Mouse (Mus musculus): Measurements from ENCODE around the gene Rrp36. TPM values are rescaled to one million over a fixed set of nuclear protein-coding genes. Genes with fewer than 3 reads are reported as not detected.

The Rrp36 gene
- polyA plus RNA-seq, 1 experiment: 48.5 TPM

DNA sequence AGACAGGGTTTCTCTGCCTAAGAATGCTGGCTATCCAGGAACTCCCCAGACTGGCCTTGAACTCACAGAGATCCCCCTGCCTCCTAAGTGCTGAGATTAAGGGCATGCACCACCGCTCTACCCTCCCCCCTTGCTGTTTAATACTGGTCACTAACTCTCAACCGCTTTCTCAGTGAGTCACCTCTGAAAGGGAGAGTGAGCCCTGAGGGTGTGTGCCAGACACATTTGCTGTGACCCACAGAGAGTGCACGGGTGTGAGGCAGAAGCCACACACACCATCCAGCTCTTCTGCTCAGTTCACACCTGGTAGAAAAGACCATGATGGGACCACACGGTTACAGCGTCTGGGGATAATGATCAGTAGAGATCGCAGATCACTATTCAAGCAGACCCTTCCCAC lies 24.4 kb upstream of the Rrp36 start:
- no peak for TF ChIP-seq EP300 (IDR thresholded peaks at IDR 0.05; ENCODE audit: insufficient read depth, low read depth, low read length)
- TF ChIP-seq CTCF (IDR thresholded peaks at IDR 0.05; ENCODE audit: low read depth, low read length): no peak
- TF ChIP-seq POLR2A (IDR thresholded peaks at IDR 0.05; ENCODE audit: insufficient read depth, low read length): no peak
- Histone ChIP-seq H3K9ac (ENCODE audit: low read depth, poor library complexity, severe bottlenecking) (no peak overlapping the region), H3K4me1 (ENCODE audit: control insufficient read depth, insufficient read depth, low read length) (peaks cover 4% of the 10 kb centered on the region), H3K27ac (ENCODE audit: insufficient read depth, low read length) (no peak overlapping the region), H3K36me3 (ENCODE audit: control insufficient read depth, insufficient read depth, low read length, poor library complexity, severe bottlenecking) (no peaks in the 10 kb centered on the region), H3K9me3 (replicated peaks; ENCODE audit: control insufficient read depth, insufficient read depth, low read length, poor library complexity, severe bottlenecking) (no peaks in the 10 kb centered on the region), H3K4me3 (ENCODE audit: low read depth, low read length) (no peak overlapping the region), H3K27me3 (ENCODE audit: control insufficient read depth, insufficient read depth, low read length, poor library complexity, severe bottlenecking) (no peaks in the 10 kb centered on the region)

DNA sequence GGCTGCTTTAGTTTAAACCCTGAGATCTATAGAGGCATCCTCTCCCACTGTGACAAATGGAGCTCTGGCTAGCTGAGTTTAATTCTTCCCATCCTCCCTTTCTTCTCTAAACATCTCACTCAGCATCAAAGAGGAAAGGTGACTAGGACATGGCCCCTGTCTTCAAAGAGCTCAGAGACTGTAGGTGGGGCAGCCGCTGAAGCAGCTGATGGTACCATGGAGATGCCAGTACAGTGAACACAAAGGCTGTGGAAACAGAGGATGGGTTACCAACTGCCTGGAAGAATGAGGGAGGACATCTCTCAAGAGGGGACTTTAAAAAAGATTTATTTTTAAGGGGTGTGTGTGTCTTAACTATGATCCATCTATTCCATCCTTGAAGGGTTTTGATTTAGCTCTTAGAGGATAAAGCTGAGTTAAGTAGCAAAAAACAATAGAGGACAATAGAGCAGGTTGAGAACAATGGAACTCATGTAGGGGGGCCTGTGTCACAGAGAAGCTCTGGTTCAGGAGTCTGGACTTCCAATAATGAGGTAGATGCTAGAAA lies 20.4 kb upstream of the Rrp36 start:
- TF ChIP-seq CTCF (IDR thresholded peaks at IDR 0.05; ENCODE audit: low read depth, low read length) (no peak), EP300 (IDR thresholded peaks at IDR 0.05; ENCODE audit: insufficient read depth, low read depth, low read length) (no peak), POLR2A (IDR thresholded peaks at IDR 0.05; ENCODE audit: insufficient read depth, low read length) (no peak)
- H3K4me1 ChIP-seq (ENCODE audit: control insufficient read depth, insufficient read depth, low read length): no peaks in the 10 kb centered on the region
- no peaks in the 10 kb centered on the region for H3K27me3 ChIP-seq (ENCODE audit: control insufficient read depth, insufficient read depth, low read length, poor library complexity, severe bottlenecking)
- no peaks in the 10 kb centered on the region for H3K9me3 ChIP-seq (replicated peaks; ENCODE audit: control insufficient read depth, insufficient read depth, low read length, poor library complexity, severe bottlenecking)
- no peak overlapping the region for H3K27ac ChIP-seq (ENCODE audit: insufficient read depth, low read length)
- H3K4me3 ChIP-seq (ENCODE audit: low read depth, low read length): no peak overlapping the region
- no peak overlapping the region for H3K9ac ChIP-seq (ENCODE audit: low read depth, poor library complexity, severe bottlenecking)
- H3K36me3 ChIP-seq (ENCODE audit: control insufficient read depth, insufficient read depth, low read length, poor library complexity, severe bottlenecking): no peaks in the 10 kb centered on the region

DNA sequence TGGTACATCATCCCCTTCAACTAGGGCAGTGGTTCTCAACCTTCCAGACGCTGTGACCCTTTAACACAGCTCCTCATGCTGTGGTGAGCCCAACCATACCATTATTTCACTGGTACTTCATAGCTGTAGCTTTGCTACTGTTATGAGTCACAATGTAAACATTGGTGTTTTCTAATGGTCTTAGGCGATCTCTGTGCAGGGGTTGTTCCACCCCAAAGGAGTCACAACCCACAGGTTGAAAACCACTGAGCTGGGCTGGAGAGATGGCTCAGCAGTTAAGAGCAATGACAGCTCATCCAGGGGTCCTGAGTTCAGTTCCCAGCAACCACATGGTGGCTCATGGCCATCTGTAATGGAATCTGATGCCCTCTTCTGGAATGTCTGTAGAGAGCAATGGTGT lies 17.2 kb upstream of the Rrp36 start:
- Histone ChIP-seq H3K4me3 (ENCODE audit: low read depth, low read length) (no peak overlapping the region), H3K27me3 (ENCODE audit: control insufficient read depth, insufficient read depth, low read length, poor library complexity, severe bottlenecking) (no peaks in the 10 kb centered on the region), H3K36me3 (ENCODE audit: control insufficient read depth, insufficient read depth, low read length, poor library complexity, severe bottlenecking) (peaks cover 9% of the 10 kb centered on the region; the same call in 1 of the 2 replicates), H3K9ac (ENCODE audit: low read depth, poor library complexity, severe bottlenecking) (no peak overlapping the region), H3K9me3 (replicated peaks; ENCODE audit: control insufficient read depth, insufficient read depth, low read length, poor library complexity, severe bottlenecking) (no peaks in the 10 kb centered on the region), H3K27ac (ENCODE audit: insufficient read depth, low read length) (no peak overlapping the region), H3K4me1 (ENCODE audit: control insufficient read depth, insufficient read depth, low read length) (no peaks in the 10 kb centered on the region)
- no peak for TF ChIP-seq POLR2A (IDR thresholded peaks at IDR 0.05; ENCODE audit: insufficient read depth, low read length)
- no peak for TF ChIP-seq CTCF (IDR thresholded peaks at IDR 0.05; ENCODE audit: low read depth, low read length)
- TF ChIP-seq EP300 (IDR thresholded peaks at IDR 0.05; ENCODE audit: insufficient read depth, low read depth, low read length): no peak

DNA sequence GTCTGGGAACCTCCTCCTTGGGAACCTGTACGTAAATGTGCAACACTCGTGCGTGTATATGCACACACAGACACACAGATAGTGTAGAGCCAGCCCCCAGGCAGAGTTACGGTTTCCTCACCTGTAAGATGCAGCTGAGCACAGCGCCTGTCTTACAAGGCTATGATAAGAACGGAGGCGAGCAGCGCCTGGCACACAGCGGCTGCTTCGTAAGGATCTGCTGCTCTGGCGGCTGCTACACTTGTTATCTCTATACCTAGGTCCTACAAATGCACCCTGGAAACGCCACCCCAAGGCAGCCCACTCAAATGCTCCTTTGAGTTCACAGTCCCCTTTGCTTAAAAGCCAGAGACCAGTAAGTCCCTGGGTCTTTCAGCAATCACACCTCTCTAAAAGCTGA lies 16.5 kb upstream of the Rrp36 start:
- H3K36me3 ChIP-seq (ENCODE audit: control insufficient read depth, insufficient read depth, low read length, poor library complexity, severe bottlenecking): peaks cover 16% of the 10 kb centered on the region
- H3K27me3 ChIP-seq (ENCODE audit: control insufficient read depth, insufficient read depth, low read length, poor library complexity, severe bottlenecking): no peaks in the 10 kb centered on the region
- no peak overlapping the region for H3K9ac ChIP-seq (ENCODE audit: low read depth, poor library complexity, severe bottlenecking)
- H3K9me3 ChIP-seq (replicated peaks; ENCODE audit: control insufficient read depth, insufficient read depth, low read length, poor library complexity, severe bottlenecking): no peaks in the 10 kb centered on the region
- no peak overlapping the region for H3K4me3 ChIP-seq (ENCODE audit: low read depth, low read length)
- TF ChIP-seq EP300 (IDR thresholded peaks at IDR 0.05; ENCODE audit: insufficient read depth, low read depth, low read length) (no peak), POLR2A (IDR thresholded peaks at IDR 0.05; ENCODE audit: insufficient read depth, low read length) (no peak), CTCF (IDR thresholded peaks at IDR 0.05; ENCODE audit: low read depth, low read length) (no peak)
- H3K27ac ChIP-seq (ENCODE audit: insufficient read depth, low read length): no peak overlapping the region
- H3K4me1 ChIP-seq (ENCODE audit: control insufficient read depth, insufficient read depth, low read length): no peaks in the 10 kb centered on the region

DNA sequence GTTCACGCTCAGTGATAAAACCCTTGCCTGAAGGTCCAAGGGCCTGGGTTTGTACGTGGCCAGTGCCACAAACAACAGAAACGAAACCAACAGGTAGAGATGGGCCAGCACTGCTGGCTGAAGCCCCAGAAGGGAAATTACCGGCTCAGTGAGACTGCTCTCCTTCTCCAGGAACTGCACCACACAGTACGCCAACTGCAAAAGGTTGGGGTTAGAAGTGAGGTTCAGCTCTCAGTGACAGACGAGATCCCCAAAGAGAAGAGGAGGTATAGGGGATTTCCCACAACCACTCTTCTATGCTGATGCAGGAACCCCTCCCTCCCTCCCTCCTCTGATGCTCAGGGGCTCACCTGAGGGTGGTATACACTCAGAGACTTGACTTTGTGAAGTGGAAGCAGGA lies 11.8 kb upstream of the Rrp36 start:
- Histone ChIP-seq H3K9ac (ENCODE audit: low read depth, poor library complexity, severe bottlenecking) (no peak overlapping the region), H3K9me3 (replicated peaks; ENCODE audit: control insufficient read depth, insufficient read depth, low read length, poor library complexity, severe bottlenecking) (no peaks in the 10 kb centered on the region), H3K4me3 (ENCODE audit: low read depth, low read length) (no peak overlapping the region), H3K27ac (ENCODE audit: insufficient read depth, low read length) (no peak overlapping the region), H3K36me3 (ENCODE audit: control insufficient read depth, insufficient read depth, low read length, poor library complexity, severe bottlenecking) (peaks cover 31% of the 10 kb centered on the region), H3K4me1 (ENCODE audit: control insufficient read depth, insufficient read depth, low read length) (no peaks in the 10 kb centered on the region), H3K27me3 (ENCODE audit: control insufficient read depth, insufficient read depth, low read length, poor library complexity, severe bottlenecking) (no peaks in the 10 kb centered on the region)
- TF ChIP-seq EP300 (IDR thresholded peaks at IDR 0.05; ENCODE audit: insufficient read depth, low read depth, low read length) (no peak), POLR2A (IDR thresholded peaks at IDR 0.05; ENCODE audit: insufficient read depth, low read length) (no peak), CTCF (IDR thresholded peaks at IDR 0.05; ENCODE audit: low read depth, low read length) (no peak)

DNA sequence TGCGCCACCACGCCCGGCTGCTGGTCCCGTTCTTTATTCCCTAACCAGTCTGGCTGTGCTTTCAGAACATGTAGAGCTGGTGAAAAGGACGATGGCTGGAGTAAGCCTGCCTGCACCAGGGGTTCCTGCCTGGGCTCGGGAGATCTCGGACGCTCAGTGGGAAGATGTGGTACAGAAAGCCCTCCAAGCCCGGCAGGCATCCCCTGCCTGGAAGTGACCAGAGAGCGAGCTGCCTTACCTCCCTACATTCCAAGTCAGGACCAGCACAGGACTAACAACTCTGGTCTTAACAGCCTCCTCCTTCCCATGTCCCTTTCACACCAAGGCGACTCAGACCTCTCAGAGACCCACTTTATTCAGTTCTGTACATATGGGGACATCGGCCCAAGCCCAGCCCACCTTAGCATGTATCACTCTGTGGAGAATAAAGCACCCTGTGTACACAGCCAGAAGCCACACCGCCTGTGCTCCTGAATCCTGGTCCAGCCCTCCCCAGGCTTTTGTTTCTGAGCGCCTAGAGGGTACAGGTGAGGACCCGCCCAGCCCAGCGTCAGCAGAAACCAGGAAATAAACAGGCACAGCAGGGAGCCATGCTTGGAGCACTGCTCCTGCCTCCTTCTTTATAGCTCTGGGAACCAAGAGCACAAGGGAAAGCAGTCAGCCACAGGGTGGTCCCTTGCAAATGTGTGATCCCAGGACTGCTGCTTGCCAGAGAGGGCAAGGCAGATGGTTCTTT lies 8.7 kb upstream of the Rrp36 start:
- Histone ChIP-seq H3K9ac (ENCODE audit: low read depth, poor library complexity, severe bottlenecking) (no peak overlapping the region), H3K4me3 (ENCODE audit: low read depth, low read length) (peak overlapping the region; percentile 10), H3K4me1 (ENCODE audit: control insufficient read depth, insufficient read depth, low read length) (peaks cover 1% of the 10 kb centered on the region), H3K36me3 (ENCODE audit: control insufficient read depth, insufficient read depth, low read length, poor library complexity, severe bottlenecking) (peaks cover 31% of the 10 kb centered on the region), H3K9me3 (replicated peaks; ENCODE audit: control insufficient read depth, insufficient read depth, low read length, poor library complexity, severe bottlenecking) (no peaks in the 10 kb centered on the region), H3K27me3 (ENCODE audit: control insufficient read depth, insufficient read depth, low read length, poor library complexity, severe bottlenecking) (no peaks in the 10 kb centered on the region), H3K27ac (ENCODE audit: insufficient read depth, low read length) (peak overlapping the region; percentile 91)
- TF ChIP-seq POLR2A (IDR thresholded peaks at IDR 0.05; ENCODE audit: insufficient read depth, low read length): no peak
- peak; percentile 78 for TF ChIP-seq EP300 (IDR thresholded peaks at IDR 0.05; ENCODE audit: insufficient read depth, low read depth, low read length)
